Mouse (Mus musculus): Measurements from ENCODE around the gene Scarb1.

The Scarb1 gene

DNA sequence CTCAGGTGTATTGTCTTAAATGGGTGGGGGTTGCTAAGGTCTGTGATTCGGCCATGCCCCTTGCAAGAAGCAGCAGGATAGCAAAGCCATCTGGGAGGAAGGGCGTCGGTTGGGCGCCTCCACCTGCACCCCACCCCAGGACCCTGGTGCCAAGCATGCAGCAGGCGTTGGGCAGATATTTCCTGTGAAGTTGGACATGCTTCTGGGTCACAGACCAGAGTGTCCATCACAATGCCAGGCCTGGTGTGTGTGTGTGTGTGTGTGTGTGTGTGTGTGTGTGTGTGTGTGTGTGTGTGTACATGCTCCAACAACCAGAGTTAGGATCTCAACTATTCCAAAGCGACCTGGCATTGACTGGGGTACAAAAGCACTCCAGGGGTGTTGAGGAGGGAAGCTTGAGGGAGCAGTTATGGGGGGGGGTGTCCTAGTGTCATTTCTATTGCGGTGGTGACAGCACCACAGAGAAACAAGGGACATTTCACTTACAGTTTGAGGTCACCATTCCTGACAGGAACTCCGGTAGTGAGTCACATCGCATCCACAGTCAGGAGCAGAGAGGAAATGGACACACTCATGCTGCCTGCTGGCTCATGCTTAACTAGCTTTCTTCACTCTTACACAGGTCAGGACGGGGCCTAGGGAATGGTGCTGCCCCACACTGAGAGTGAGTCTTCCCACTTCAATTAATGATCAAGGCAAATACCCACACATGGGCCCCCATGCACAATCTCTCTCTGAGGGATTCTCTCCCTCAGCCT, 68.5 kb downstream of the Scarb1 start:
- no peak for DNase-seq (ENCODE audit: extremely low spot score, low spot score)

DNA sequence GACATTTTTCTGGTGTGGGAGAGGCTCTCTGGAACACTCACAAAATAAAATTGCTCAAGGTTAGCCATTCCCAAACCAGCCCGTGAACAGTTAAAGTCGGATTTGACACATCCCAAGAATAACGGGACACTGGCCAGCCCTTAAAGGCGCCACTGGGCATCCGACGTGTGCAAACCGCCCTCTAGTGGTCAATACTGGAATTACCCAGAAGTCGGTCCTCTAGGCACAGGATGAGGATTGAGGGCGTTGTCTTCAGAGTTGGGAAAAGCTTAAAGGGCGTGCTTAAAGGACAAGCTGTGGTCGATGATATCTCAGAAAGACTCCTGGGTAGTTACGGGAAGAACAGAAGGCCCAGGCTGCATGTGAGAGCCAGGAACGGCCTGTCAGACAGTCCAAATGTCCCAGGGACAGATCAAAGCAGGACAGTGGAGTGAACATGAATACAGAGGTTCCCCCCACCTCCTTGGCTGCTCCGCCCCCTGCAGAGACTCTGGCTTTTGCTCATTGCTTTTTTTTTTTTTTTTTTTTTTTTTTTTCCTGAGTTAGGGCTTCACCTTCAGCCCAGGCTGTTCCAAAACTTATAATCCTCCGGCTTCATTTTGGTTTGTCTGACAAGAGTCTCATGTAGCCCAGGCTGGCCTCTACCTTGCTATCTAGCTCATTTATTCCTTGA, 69.2 kb downstream of the Scarb1 start:
- peak; percentile 83 for DNase-seq (ENCODE audit: extremely low spot score, low spot score)

DNA sequence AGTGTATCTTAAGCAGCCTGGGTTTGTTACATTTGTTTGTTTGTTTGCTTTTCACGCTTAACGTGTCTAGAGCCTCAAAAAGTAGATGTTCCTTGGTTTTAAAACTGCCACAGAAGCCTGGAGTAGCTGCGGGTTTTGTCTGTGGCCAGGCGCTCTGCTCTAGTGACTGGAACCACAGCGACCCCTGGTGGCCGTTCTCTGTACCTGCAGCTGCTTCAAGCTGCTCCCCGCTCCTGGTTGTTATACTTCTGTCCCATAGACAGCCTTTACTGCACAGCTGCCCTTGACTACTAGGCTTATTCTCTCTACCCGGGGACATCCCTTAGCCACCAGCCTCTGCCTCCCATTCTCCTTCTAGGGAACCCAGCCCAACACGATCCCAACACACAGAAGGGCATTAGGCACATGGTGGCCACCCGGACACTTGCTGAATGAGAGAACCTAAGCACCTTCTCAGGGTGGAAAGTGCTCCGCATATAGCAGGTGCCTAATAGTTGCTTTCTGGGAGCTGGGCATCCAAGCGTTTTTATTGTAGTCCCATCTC, 70.2 kb downstream of the Scarb1 start:
- peak; percentile 83 for DNase-seq (ENCODE audit: extremely low spot score, low spot score)

DNA sequence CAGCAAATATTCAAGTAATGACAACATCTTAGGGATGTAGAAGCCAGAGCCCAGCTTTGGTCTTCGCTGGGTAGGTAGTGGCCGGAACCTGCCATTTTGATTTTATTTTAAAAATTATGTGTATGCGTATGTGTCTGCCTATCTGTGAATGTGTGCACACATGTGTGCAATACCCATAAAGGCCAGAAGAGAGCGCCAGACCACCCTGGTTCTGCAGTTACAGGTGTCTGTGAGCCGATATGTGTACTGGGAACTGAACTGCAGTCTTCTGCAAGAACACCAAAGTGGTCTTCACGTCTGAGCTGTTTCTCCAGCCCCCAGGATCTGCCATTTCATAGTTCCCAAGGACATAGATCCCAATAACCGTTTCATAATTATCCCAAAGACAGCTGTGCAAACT, 71.1 kb downstream of the Scarb1 start:
- DNase-seq (ENCODE audit: extremely low spot score, low spot score): no peak

DNA sequence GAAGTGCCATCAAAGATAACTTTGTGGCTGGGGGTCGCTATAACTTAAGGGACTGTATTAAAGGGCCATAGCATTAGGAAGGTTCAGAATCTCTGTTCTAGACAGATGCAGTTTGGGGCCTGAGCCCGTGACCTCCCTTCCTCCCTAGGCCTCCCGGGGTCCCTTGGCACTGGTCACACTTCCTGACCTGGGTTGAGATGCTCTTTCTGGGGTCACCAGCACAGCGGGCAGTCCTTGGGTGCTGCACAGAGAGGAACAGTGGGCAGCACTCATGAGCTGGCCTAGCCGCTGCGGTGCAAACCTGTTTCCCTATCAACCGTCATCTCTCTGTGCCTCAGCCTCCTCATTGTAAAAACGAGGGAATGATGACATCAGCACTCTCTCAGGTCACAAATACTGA, 71.5 kb downstream of the Scarb1 start:
- DNase-seq (ENCODE audit: extremely low spot score, low spot score): no peak

DNA sequence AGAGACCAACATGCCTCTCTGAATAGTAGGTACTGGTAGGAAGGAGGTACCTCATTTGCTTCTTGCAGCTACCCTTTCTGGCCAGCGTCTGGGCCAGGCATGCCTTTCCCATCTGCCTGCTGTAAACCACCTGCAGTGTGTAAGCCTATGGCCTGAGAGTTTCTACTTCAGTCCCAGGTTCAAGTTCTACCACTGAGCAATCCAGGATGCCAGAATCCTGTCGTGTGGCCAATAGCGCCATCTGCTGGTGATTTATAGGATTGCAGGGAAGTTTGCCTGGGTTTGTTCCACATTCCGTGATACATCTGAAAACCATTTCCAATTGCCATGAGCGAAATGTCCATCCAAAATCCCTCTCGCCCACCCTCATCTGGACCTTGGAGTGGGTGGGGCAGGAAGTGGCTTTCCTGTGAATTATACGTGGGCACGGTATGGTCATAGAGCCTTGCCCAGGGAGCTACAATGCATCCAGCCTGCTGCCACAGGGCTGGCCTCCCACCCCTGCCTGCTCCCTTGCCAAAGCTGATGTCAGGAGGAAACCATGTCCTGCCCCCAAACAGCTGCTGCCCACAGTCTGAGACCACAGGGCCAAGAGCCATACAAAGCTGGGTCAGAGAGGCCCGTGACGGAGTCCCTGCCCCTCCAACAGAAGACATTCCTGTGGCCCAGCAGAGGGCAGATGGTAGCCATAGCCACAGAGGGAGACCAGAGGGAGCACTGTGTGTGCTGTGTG, 72.7 kb downstream of the Scarb1 start:
- DNase-seq (ENCODE audit: extremely low spot score, low spot score): peak; percentile 90

DNA sequence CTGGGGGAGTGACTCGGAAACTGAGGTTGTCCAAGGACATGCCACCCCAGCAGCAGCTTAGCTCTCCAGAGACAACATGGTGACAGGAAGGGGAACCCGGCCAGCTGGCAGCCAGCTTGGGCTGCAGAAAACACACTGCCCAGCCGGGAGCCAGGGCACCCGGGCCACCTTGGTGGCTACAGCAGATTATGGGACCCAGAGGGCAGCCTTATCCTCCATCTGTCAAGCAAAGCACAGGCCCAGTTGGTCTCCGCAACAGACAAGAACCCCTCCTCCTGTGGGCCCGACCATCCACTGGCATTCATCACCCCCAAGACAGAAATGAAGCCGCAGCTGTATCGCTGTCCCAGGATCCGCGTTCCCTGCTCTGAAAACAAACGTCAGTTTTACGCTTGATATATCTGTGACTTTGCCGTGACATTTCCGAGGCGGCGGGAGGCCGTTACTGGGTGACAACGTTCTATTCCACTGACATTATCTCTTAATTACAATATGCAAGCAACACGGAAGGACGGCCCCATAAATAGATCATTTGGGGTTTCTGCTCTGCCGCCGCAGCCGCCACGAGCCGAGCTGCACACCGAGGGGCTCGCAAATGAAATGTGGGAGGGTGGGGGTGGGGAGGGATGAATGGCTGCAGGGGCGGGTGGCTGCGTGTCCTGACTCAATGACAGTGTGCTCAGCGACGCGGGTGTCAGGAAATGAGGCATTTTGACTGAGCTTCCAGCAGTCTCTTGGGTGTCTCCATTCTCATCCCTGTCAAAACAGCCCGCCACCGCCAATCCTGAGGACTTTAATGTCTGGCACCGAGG, 73.5 kb downstream of the Scarb1 start:
- DNase-seq (ENCODE audit: extremely low spot score, low spot score): peak; percentile 50

DNA sequence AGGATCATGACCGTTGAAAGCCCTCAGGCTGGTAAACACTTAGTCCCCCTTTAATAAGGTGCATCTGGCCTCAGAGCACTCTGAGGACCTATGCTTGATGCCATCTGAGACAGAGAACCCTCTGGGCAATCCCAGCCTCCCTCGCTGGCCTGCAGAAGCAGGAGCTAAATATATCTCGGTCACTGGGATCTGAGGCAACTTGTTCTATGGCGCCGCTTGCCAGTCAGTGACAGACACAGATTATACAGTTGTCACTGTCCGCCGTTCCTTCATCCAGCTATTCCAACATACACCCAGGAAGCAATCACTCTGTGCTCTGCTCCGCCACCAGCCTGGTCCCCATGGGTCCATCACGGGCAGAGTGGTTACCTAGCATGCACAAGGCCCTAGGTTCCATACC, 74.8 kb downstream of the Scarb1 start:
- DNase-seq (ENCODE audit: extremely low spot score, low spot score): no peak

DNA sequence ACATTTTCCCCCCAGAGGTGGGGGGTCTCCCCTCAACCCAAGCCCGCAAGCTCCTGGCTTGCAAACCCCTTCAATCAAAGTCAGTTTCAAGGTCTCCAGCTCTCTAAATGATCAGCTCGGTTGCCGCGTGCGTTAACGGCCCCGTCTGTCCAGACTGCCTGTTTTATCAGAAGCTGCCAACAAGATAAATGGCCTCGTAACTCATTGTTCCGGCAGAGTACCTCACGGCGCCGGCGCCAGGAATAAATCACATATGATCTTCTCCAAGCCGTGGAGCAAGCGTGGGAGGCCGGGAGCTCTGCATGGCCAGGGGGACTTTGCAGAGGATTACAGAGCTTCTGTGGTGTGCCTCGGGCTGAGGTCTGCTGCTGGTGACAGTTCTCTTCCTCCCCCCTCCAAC, 76.2 kb downstream of the Scarb1 start:
- DNase-seq (ENCODE audit: extremely low spot score, low spot score): peak; percentile 63

DNA sequence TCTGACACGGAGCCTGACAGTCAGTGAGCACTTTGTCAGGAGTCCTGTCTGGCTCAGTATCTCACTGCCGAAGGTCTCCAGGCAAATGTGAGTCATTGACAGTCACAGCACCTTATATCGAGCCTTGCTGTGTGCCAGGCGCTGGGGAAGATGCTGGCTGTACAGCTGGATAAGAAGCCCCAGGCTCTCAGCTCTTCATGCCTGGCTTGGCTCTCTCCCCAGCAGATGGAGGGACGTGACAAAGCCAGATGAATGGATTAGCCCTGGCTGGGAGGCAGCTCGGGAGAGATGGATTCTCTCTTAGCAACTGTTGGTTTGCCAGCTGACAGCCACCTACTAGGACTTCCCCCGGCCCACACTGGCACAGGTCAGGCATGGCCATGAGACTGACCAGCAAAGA, 78.3 kb downstream of the Scarb1 start:
- no peak for DNase-seq (ENCODE audit: extremely low spot score, low spot score)

DNA sequence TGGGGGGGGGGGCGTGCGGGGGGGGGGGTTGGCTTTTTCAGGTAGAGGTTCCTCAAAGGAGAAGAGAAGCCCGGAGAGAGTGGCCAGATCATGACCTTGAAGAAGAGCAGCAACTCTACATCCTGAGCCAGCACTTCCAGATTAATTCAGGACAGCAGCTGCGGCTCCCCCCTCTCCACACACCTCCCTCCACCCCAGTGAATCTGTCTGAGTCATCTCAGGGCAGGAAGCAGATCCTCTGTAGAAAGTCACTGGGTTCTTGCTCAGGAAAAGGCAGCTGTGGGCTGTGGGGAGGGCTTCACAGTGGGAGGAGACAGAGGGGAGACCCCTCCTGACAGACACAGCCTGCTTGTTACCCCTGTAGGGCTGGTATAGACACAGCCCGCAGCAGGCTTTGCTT, 87.0 kb downstream of the Scarb1 start:
- DNase-seq (ENCODE audit: extremely low spot score, low spot score): no peak

DNA sequence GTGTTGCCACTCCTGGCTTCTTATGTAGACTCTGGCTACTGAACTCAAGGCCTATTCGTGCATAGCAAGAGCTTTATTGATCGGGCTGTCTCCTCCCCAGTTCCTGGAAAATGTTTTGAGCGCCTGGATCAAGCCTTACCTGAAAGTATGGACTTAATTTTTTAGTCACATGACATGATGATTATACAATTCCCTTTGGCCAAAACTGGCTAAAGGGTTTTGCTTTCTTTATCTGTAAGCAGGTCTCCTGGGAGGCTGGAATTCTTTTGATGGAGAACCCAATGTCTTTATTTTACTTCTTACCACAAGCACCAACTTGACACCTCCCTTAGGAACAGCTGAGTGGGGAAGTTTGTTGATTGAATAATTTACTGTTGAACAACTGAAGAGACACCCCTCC, 87.4 kb downstream of the Scarb1 start:
- DNase-seq (ENCODE audit: extremely low spot score, low spot score): no peak

DNA sequence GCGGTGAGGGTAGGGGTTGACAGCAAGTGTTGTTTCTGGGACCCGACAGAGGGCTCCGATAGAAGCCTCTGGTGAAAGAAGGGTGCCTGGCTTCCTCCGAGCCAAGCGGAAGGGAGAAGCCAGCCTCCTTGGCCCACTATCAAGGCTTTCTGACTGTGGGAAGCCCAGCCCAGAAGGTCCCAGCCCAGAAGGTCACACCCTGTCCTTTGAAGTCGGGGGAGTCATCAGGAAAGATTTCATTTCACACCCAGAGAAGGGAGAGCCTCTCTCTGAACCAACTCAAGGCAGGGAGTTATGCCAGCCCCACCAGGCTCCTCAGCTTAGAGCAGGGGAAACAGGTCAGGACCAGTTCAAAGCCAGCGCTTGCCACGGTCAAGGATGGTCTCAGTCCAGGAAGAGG, 88.2 kb downstream of the Scarb1 start:
- DNase-seq (ENCODE audit: extremely low spot score, low spot score): no peak

DNA sequence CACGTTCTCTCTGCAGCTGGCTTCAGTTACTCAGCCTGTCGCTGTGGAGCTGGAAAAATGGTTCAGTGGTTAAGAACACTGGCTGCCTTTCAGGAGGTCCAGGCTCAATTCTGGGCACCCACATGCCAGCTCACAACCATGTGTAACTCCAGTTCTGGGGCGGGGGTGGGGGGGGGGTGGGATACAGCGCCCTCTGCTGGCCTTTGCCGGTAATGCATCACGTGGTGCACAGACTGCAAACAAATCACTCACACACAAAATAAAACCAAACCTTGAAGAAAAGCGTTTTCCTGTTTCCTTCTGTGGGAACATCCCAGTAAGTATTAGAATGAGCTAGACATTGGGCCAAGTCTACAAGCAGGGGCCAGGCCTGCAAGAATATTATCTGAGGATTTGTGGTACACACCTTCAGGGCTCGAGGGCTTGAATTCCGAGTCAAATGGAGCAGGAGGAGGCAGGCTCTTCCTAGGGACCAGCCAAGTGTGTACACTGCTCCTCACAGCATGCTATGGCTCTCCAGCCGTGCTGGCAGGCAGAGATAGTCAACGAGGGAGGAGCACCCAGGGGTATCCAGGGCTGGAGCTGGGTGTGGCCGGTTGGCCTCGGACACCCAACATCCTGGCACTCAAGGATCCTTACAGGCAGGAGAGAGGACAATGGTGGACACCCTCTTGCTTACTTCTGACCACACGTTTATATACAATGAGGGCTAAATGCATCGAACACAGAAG, 88.8 kb downstream of the Scarb1 start:
- DNase-seq (ENCODE audit: extremely low spot score, low spot score): no peak

DNA sequence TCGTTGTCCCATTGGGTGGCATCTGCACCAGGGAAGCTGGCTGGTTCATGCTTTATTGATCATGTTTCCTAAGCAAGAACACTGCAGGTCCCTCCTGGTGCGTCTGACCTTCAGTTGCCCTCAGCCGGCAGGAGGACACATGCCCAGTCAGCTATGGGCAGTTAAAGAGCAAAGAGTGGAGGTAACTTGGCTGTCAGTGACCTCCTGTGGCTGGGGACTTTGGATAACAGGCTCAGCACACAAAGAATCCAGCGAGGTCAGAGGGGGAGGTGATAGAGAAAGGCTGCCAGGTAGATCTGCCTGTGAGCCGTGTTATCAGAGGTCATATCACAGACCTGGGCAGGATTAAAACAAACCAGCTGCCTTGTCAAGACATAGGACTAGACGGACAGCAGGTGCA, 91.7 kb downstream of the Scarb1 start:
- no peak for DNase-seq (ENCODE audit: extremely low spot score, low spot score)

DNA sequence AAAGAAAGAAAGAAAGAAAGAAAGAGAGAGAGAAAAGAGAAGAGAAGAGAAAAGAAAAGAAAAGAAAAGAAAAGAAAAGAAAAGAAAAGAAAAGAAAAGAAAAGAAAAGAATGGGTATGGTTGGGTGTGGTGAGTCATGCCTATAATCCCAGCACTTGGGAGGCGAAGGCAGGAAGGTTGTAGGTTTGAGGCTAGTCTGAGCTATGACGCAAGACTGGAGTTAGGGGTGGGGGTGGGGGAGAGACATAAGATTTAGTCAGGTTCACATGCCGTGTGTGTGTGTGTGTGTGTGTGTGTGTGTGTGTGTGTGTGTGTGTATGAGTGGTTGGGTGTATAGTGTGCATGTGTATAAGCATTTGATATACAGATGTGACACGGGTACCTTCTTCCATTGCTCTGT, 94.2 kb downstream of the Scarb1 start:
- DNase-seq (ENCODE audit: extremely low spot score, low spot score): no peak

DNA sequence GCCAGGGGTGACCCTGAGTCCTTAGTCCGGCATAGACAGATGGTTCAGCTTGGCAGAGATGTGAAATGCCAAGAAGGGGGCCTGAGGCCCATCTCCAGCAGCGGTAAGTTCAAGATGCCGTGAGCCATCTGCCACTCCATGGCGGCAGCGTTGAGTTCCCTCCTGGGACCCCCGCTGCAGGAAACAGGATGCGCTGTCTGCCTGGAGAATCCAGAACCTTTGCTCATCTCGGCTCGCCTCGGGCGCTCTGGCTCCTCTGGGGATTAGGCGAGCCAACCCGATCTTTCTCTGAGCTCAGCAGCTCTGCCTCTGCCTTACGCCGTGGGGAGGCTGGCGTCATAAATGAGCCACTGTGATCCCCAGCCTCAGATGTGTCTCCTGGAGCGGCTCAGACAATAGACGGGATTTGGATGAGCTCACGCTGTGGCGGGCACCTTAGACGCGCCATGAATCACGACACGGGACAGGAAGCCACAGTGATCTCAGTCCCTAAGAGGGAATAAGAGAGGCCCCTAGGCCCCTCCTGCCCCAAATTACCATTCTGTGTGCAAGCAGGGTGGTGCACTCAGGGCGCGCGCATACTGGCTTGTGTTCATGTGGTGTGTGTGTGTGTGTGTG, 95.3 kb downstream of the Scarb1 start:
- DNase-seq (ENCODE audit: extremely low spot score, low spot score): peak; percentile 67

DNA sequence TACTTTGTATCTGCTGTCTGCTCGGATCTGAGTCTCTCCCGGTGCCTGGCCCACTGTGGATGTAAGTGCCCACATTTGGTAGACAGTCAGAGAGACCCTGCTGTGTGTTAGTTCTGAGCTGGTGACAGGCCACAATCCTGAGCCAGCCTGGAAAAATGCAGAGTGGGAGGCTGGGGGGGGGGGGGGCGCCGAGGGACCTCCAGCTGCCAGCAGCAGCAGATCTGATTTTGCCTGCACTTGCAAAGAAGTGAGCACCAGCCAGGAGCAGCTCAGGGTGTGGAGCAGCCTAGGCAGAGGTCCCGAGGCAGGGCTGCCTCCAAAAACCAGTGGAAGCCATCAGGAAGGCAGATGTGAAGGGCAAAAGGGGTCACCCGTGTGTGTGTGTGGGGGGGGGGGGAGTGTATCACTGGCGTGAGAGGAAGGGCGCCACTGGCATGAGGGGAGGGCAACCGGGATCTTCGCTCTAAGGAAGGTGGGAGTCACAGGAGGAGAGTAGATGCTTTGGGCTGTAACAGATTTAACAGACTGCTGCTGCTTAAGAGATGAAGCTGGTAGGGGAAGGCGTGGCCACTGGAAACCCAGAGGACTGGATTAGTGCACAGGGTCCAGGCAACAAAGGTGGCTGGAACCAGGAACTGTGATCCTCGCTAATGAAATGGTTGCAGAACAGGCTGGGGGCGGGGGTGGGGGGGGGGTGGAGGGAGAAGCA, 95.9 kb downstream of the Scarb1 start:
- peak; percentile 55 for DNase-seq (ENCODE audit: extremely low spot score, low spot score)

DNA sequence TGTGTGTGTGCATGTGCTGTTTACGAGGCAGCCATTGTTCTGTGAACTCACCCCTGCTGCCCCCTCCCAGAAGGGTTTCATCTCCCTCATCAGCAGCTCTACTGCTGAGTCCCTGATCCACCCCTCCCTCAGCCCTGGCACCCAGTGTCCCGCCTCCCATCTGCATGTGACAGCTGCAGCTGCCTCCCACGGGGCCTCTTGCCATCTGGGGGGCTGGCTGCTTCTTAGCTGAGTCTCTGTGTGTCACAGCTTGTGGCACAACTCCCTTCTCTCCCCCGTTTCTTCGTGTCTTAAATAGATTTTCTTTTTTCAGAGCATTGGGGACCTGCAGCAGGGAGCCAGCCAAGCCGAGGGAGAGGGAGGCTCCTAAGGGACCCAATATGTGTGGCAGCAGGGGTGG, 97.0 kb downstream of the Scarb1 start:
- DNase-seq (ENCODE audit: extremely low spot score, low spot score): no peak

DNA sequence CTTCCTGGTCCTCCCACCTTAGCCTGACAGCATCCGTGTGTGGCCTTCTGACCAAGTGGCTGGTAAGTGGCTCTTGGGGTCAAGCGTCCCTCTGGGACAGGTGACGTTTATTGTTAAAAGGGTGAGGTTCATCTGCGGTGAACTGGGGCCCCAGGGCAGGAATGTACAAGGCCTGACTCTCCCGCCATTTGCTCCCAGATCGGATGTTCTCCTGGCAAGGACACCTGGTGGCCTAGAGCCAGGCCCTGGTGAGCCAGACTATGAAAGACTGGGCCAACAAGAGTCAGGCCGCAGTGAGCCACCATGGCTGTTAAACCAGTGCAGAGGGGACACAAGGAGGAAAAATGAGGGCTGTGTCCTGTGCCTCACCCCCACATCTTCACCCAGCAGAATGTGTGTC, 98.8 kb downstream of the Scarb1 start:
- DNase-seq (ENCODE audit: extremely low spot score, low spot score): no peak

All from neural tube, embryonic 10.5 days (tissue).